Mouse (Mus musculus) hindbrain, embryonic 14.5 days (tissue): ENCODE measurements around the gene Cdk20. TPM values are rescaled to one million over a fixed set of nuclear protein-coding genes. Genes with fewer than 3 reads are reported as not detected.
A peak's percentile ranks its signal among the peaks of the same experiment; 100 is the strongest.

ENCODE experiments used
- ATAC-seq: fragments of 200-750 bp; cut with Nextera tagmentation; 2 replicates; pipeline ENCODE4 v1.8.0; 2017; ENCODE audit warnings: moderate number of reproducible peaks, mild to moderate bottlenecking, moderate TSS enrichment, moderate library complexity; ENCODE audit not compliant: low FRiP score
- DNase-seq: peaks from one replicate; pipeline ENCODE4 v3.0.0-alpha.2; 2015; ENCODE audit warnings: low spot score
- H3K27ac ChIP-seq: fragments of 300-500 bp; sonication (generic); 2 replicates; pipeline ENCODE4 v1.5.1; 2014; ENCODE audit warnings: mild to moderate bottlenecking, moderate library complexity
- H3K27me3 ChIP-seq: fragments of 300-500 bp; sonication (generic); 2 replicates; pipeline ENCODE4 v1.6.1; 2014; ENCODE audit warnings: mild to moderate bottlenecking, low read length, mixed read lengths; ENCODE audit not compliant: control insufficient read depth, insufficient read depth
- H3K36me3 ChIP-seq: fragments of 300-500 bp; sonication (generic); replicated peaks from 2 replicates; pipeline ENCODE4 v1.6.1; 2014; ENCODE audit not compliant: control insufficient read depth, insufficient read depth
- H3K4me1 ChIP-seq: fragments of 300-500 bp; sonication (generic); replicated peaks from 2 replicates; pipeline ENCODE4 v1.6.1; 2014; ENCODE audit warnings: antibody characterized with exemption, low read length, mixed read lengths; ENCODE audit not compliant: control insufficient read depth, insufficient read depth
- H3K4me2 ChIP-seq: fragments of 300-500 bp; sonication (generic); replicated peaks from 2 replicates; pipeline ENCODE4 v1.6.1; 2014; ENCODE audit warnings: mild to moderate bottlenecking, moderate library complexity
- H3K4me3 ChIP-seq: fragments of 300-500 bp; sonication (generic); replicated peaks from 2 replicates; pipeline ENCODE4 v1.5.1; 2014; ENCODE audit warnings: mild to moderate bottlenecking, low read length
- H3K9ac ChIP-seq: fragments of 300-500 bp; sonication (generic); 2 replicates; pipeline ENCODE4 v1.6.1; 2014
- H3K9me3 ChIP-seq: fragments of 300-500 bp; sonication (generic); 2 replicates; pipeline ENCODE4 v1.6.1; 2016; ENCODE audit warnings: low read length; ENCODE audit not compliant: control insufficient read depth
- WGBS: fragments of 180-500 bp; shearing (Covaris S2); extraction: QIAGEN DNeasy Blood & Tissue Kit; methylation state at CpG from one replicate; pipeline ENCODE4 v1.1.7; 2014; 5-methylcytosine and 5-hydroxymethylcytosine counted together
- polyA plus RNA-seq: library from polyadenylated mRNA; unstranded; fragments of >200 nt; fragmentation: Nextera tagmentation; extraction: Ambion mirVana; gene quantifications from 2 replicates; pipeline ENCODE4 v1.2.1, GENCODE M21; 2014

The Cdk20 gene
- polyA plus RNA-seq = 20.8 and 22.5 TPM in 2 replicates

DNA sequence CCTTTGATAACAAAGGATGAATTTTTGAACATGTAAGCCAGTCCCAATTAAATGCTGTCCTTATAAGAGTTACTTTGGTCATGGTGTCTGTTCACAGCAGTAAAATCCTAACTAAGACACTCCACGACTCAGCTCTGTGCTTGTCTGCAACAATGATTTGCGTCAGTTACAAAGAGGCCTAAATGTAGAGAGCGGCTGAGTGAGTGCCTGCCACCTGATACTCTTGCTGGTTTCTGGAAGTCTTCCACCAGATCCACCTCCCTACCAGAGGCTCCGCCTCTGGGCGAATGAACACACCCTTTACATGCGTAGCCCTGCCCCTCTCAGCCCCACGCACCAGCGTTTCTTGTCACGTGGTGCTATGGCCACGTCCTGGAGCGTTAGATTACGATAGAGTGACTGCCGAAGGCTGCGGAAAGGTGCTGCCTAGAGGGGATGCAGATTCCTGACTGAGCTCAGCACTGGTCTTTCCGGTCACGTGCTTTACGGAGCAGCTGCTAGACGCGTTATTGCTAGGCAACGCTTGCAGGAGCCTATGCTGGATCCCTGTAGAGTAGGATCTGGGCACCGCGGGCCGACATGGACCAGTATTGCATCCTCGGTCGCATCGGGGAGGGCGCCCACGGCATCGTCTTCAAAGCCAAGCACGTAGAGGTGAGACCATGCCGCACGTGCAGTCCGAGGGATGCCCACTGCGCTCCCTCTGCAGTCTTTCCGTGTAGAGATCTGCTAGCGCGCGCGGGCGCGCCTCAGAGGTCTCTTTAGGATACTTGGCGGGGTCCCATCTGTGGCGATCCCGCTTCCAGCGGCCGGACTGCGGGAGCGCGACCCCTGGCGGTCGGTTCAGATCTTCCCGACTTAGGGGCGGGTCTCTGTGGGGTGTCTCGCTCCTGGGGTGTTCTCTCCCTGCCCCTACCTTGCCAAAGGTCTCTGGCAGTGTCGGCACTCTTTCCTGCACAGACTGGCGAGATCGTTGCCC, at the start of gene Cdk20:
Cdk20 (plus strand) TSS at position 298 of the 979 bp plus-strand sequence.
- H3K9ac ChIP-seq = peak within 1 kb of the TSS; percentile 67
- H3K27me3 ChIP-seq = no peaks in the 10 kb centered on the region
- WGBS = under 1% methylated on average over 57 of the region's 57 CpGs
- peak within 1 kb of the TSS; percentile 78 for H3K4me2 ChIP-seq
- H3K36me3 ChIP-seq = no peaks in the 10 kb centered on the region
- peak within 1 kb of the TSS; percentile 86 for H3K27ac ChIP-seq
- DNase-seq (peak; percentile 90), ATAC-seq (peak; percentile 99)
- H3K4me3 ChIP-seq = peak within 1 kb of the TSS; percentile 62
- no peaks in the 10 kb centered on the region for H3K9me3 ChIP-seq
- peaks cover 4% of the 10 kb centered on the region; the same call in 1 of the 2 replicates for H3K4me1 ChIP-seq

DNA sequence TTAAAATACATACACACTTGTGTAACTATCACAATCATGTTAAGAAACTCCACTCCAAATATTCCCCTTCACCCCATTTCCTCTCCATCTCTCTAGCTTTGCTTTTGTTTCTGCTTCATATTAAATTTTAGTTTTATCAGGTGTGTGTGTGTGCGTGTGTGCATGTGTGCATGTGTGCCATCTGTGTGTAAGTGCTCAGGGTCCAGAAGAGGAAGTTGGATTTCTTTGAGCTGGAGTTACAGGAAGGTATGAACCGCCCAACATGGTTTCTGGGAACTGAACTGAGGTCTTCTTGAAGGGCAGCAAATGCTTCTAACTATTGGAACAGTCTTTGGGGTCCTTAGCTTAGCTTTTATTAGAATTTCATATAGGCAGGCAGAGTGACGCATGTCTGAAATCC, 47.2 kb upstream of the Cdk20 start:
- no peak overlapping the region for H3K4me2 ChIP-seq
- H3K4me1 ChIP-seq = no peaks in the 10 kb centered on the region
- no peaks in the 10 kb centered on the region for H3K27me3 ChIP-seq
- no peak for DNase-seq
- no peaks in the 10 kb centered on the region for H3K36me3 ChIP-seq
- no peaks in the 10 kb centered on the region for H3K9me3 ChIP-seq
- no peak overlapping the region for H3K9ac ChIP-seq
- 92% methylated on average over 3 of the region's 3 CpGs for WGBS
- no peak for ATAC-seq
- H3K27ac ChIP-seq = no peak overlapping the region
- no peak overlapping the region for H3K4me3 ChIP-seq

DNA sequence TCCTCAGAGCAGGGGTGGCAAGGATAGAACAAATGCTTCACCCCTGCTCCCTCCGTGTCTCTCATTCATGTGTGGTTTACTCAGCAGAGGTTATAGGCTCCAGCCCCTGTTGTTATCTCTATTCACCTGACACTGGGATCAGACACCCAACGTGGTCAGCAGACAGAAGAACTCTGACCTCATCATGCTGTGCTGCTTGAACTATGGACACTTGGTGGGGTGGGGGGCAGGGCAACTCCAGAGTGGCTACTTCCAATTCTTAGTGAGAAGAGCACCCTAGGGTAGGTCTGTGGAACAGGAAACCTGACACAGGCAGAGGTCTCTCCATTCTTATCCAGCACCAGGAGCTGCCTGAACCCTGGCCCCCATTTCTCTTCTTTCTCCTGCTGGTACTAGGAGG, 46.1 kb upstream of the Cdk20 start:
- WGBS = 46% methylated on average over 2 of the region's 2 CpGs
- H3K9me3 ChIP-seq = no peaks in the 10 kb centered on the region
- no peak for ATAC-seq

DNA sequence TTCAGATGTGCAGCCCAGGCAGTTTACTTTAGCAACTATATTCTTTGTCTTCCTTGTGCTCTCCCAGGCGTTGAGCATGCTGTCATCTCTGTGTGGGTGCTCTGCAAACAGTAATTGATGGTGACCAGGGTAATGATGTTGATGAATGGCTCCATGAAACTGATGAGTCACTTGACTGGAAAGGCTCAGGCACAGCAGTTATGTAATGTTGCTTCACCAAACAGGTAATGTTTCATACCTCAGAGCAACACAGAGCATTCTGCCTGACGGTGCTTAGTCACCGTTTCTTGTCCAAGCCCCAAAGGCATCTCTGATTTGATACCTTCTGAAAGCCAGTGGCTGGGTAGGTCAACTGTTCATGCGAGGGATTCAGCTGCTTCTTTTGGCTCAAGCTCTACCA, 43.7 kb upstream of the Cdk20 start:
- no peak overlapping the region for H3K4me2 ChIP-seq
- no peak overlapping the region for H3K9ac ChIP-seq
- no peak for ATAC-seq
- 84% methylated on average over 4 of the region's 4 CpGs for WGBS
- H3K27me3 ChIP-seq = no peaks in the 10 kb centered on the region
- H3K27ac ChIP-seq = no peak overlapping the region
- H3K9me3 ChIP-seq = no peaks in the 10 kb centered on the region
- no peaks in the 10 kb centered on the region for H3K4me1 ChIP-seq
- H3K4me3 ChIP-seq = no peak overlapping the region
- no peaks in the 10 kb centered on the region for H3K36me3 ChIP-seq
- no peak for DNase-seq

More for the DNA sequence above, 46.1 kb upstream of the Cdk20 start:
- H3K27ac ChIP-seq = no peak overlapping the region
- H3K36me3 ChIP-seq = no peaks in the 10 kb centered on the region
- no peak for DNase-seq
- no peaks in the 10 kb centered on the region for H3K27me3 ChIP-seq
- no peaks in the 10 kb centered on the region for H3K4me1 ChIP-seq
- no peak overlapping the region for H3K9ac ChIP-seq
- no peak overlapping the region for H3K4me3 ChIP-seq
- no peak overlapping the region for H3K4me2 ChIP-seq

DNA sequence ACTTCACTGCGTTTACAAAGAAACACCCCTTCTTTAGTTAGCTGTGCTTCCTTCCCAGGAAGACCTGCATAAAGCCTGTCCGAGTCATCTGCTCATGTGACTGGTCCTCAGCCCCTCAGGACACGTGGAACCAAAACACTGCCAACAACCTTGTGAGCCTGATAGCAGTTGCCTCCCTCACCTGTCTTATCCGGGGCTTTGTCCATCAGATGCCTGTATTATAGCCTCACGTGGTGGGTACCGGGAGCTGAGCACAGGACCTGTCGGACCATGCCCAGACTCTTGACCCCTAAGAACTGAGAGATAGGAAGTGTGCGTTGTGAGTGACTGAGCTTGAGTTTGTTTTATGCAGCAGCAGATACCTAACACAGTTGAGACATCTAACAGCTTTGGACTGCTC, 35.1 kb upstream of the Cdk20 start:
- DNase-seq (no peak), ATAC-seq (no peak)
- WGBS = 73% methylated on average over 8 of the region's 8 CpGs
- H3K4me3 ChIP-seq = no peak overlapping the region
- H3K27ac ChIP-seq = no peak overlapping the region
- H3K4me2 ChIP-seq = no peak overlapping the region
- H3K4me1 ChIP-seq = no peaks in the 10 kb centered on the region
- no peak overlapping the region for H3K9ac ChIP-seq
- no peaks in the 10 kb centered on the region for H3K9me3 ChIP-seq
- no peaks in the 10 kb centered on the region for H3K36me3 ChIP-seq
- no peaks in the 10 kb centered on the region for H3K27me3 ChIP-seq

DNA sequence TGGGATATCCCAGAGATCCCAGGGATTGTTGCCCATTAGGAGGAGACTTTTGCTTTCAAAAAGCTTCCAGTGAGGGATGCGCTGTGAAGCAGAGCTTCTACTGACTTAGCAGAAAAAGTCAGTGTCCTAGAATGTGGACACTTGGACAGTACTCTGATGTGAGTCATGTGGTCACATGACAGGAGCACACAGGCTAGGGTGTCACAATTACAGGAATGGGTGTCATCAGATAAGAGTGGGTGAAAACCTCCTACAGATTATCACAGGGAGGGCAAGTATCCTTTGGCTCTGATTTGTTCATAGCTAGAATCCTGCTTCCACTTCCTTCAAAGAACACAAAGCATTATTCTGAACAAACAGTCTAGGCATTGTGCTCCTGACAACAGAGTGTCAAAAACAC, 34.0 kb upstream of the Cdk20 start:
- Histone ChIP-seq H3K4me1 (no peaks in the 10 kb centered on the region), H3K9me3 (no peaks in the 10 kb centered on the region), H3K4me3 (no peak overlapping the region), H3K4me2 (no peak overlapping the region), H3K27me3 (no peaks in the 10 kb centered on the region), H3K9ac (no peak overlapping the region), H3K27ac (no peak overlapping the region), H3K36me3 (no peaks in the 10 kb centered on the region)
- ATAC-seq (no peak), DNase-seq (no peak)
- WGBS = 92% methylated on average over 1 of the region's 1 CpGs

DNA sequence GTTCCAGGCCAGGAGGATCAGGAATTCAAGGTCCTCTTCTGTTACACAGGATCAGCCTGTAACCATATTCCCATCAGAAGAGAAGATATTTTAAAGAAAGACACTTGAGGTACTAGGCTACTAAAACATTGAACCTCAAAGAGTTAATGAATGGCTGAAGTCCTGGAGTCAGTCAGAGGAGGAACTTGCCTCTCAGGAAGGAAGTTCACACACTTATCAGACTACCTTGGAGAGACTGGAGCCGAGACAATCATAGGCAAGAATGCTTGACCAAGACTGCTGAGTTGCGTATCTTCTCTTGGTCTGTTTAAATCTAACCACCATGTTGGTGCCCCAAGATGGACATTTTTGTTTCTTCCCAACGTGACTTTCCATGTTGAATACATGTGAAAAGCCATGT, 32.2 kb upstream of the Cdk20 start:
- no peak overlapping the region for H3K4me3 ChIP-seq
- WGBS = 85% methylated on average over 3 of the region's 3 CpGs
- no peak overlapping the region for H3K27ac ChIP-seq
- H3K27me3 ChIP-seq = no peaks in the 10 kb centered on the region
- no peak overlapping the region for H3K9ac ChIP-seq
- H3K36me3 ChIP-seq = no peaks in the 10 kb centered on the region
- no peaks in the 10 kb centered on the region for H3K4me1 ChIP-seq
- H3K9me3 ChIP-seq = no peaks in the 10 kb centered on the region
- no peak overlapping the region for H3K4me2 ChIP-seq
- ATAC-seq (no peak), DNase-seq (no peak)

DNA sequence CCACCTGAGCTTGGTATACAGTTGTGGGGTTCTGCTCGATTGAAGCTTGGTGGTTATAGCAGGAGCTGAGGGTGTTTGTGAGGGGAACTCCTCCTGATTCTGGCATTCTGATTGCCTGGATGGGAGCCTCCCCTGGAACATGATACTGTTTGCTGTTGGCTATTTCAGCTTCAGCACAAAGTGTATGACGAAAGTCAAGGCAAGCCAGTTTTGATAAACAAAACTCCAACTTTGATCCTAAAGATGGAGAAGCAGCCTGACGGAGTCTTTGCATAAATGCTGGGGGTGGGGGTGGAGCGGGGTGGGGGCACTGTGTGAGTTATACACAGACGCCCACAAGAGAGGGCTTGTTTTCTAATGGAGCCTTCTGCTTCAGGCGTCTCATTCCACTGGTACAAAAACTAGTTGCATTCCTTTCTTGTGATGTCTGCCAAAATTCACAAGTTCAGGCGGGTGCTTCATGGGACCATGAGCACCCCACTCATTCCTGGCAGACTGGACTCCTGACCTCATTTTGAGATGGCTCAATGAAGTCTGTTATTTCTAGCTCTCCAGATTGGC, 31.2 kb upstream of the Cdk20 start:
- H3K27ac ChIP-seq = no peak overlapping the region
- H3K27me3 ChIP-seq = no peaks in the 10 kb centered on the region
- H3K9ac ChIP-seq = no peak overlapping the region
- no peaks in the 10 kb centered on the region for H3K36me3 ChIP-seq
- H3K4me3 ChIP-seq = no peak overlapping the region
- 69% methylated on average over 7 of the region's 7 CpGs for WGBS
- DNase-seq (no peak), ATAC-seq (no peak)
- no peaks in the 10 kb centered on the region for H3K9me3 ChIP-seq
- no peak overlapping the region for H3K4me2 ChIP-seq
- no peaks in the 10 kb centered on the region for H3K4me1 ChIP-seq

DNA sequence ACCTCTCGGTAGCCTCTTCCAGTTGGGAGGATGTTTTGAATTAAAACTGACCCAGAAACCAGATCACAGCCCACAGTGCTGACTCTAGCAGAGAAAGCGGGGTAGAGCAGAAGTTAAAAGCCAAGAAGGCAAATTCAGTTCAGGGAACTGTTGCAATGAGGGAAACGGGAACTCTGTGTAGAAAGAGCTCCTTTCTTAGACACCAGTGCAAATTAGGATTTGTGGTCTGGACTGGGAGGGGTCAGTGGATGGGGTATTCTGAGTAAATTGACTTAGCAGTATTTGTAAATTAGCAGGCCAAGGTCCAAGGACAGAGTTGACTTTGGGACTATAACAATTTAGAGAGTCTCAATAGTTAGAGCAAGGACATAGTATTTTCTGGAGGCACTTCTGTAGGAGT, 30.1 kb upstream of the Cdk20 start:
- 79% methylated on average over 3 of the region's 3 CpGs for WGBS

More for the DNA sequence above, 30.1 kb upstream of the Cdk20 start:
- no peak for ATAC-seq
- Histone ChIP-seq H3K9me3 (no peaks in the 10 kb centered on the region), H3K4me2 (no peak overlapping the region), H3K4me1 (no peaks in the 10 kb centered on the region), H3K27me3 (no peaks in the 10 kb centered on the region), H3K9ac (no peak overlapping the region), H3K4me3 (no peak overlapping the region), H3K27ac (no peak overlapping the region), H3K36me3 (no peaks in the 10 kb centered on the region)
- no peak for DNase-seq
